Mouse (Mus musculus) bone marrow macrophage, adult 2 months (primary cell): ENCODE data around the gene Tceal7.

Experiments used
- CTCF ChIP-seq: IDR thresholded peaks from 2 replicates; pipeline ENCODE4 v1.5.1; 2012; ENCODE audit warnings: low read depth, mild to moderate bottlenecking, low read length, moderate library complexity
- POLR2A ChIP-seq: IDR thresholded peaks from 2 replicates; pipeline ENCODE4 v1.6.1; 2012; ENCODE audit warnings: mild to moderate bottlenecking, low read depth, low read length, borderline replicate concordance

GRCm38 (mm10) chrX:136268173-136268572 lies 53.6 kb downstream of the Tceal7 start:
- TF ChIP-seq CTCF (no peak), POLR2A (no peak)
